Mouse (Mus musculus): Measurements from ENCODE around the gene Alg13.

GRCm38 (mm10) chrX:144338355-144338754, 20.8 kb downstream of the Alg13 start:
- no peak for TF ChIP-seq POLR2A (IDR thresholded peaks at IDR 0.05; ENCODE audit: low read depth, low read length)
- no peak for TF ChIP-seq CTCF (IDR thresholded peaks at IDR 0.05; ENCODE audit: borderline replicate concordance, insufficient read depth, low read length)

Data from embryonic fibroblast, embryonic 13.5 days (primary cell).